Mouse (Mus musculus) intestine, postnatal 0 days (tissue): ENCODE measurements around the gene Itgb8. TPM values are rescaled to one million over a fixed set of nuclear protein-coding genes. Genes with fewer than 3 reads are reported as not detected.

Source experiments
- ATAC-seq: fragments of 200-750 bp; cut with Nextera tagmentation; 2 replicates; pipeline ENCODE4 v1.8.0; 2017; ENCODE audit warnings: mild to moderate bottlenecking, moderate TSS enrichment, moderate library complexity
- H3K27ac ChIP-seq: fragments of 300-500 bp; sonication (generic); 2 replicates; pipeline ENCODE4 v1.5.1; 2014; ENCODE audit warnings: mild to moderate bottlenecking, low read depth, low read length, moderate library complexity
- H3K27me3 ChIP-seq: fragments of 300-500 bp; sonication (generic); replicated peaks from 2 replicates; pipeline ENCODE4 v1.6.1; 2014; ENCODE audit warnings: low read length, mixed read lengths; ENCODE audit not compliant: control insufficient read depth, insufficient read depth
- H3K36me3 ChIP-seq: fragments of 300-500 bp; sonication (generic); 2 replicates; pipeline ENCODE4 v1.6.1; 2014; ENCODE audit warnings: mild to moderate bottlenecking, moderate library complexity; ENCODE audit not compliant: control insufficient read depth, insufficient read depth
- H3K4me1 ChIP-seq: fragments of 300-500 bp; sonication (generic); replicated peaks from 2 replicates; pipeline ENCODE4 v1.6.1; 2014; ENCODE audit warnings: antibody characterized with exemption, low read length, mixed read lengths; ENCODE audit not compliant: control insufficient read depth, insufficient read depth
- H3K4me2 ChIP-seq: fragments of 300-500 bp; sonication (generic); replicated peaks from 2 replicates; pipeline ENCODE4 v1.6.1; 2014; ENCODE audit warnings: low read depth, mild to moderate bottlenecking, moderate library complexity
- H3K4me3 ChIP-seq: fragments of 300-500 bp; sonication (generic); 2 replicates; pipeline ENCODE4 v1.5.1; 2014; ENCODE audit warnings: low read depth, low read length
- H3K9ac ChIP-seq: fragments of 300-500 bp; sonication (generic); 2 replicates; pipeline ENCODE4 v1.6.1; 2014; ENCODE audit warnings: mild to moderate bottlenecking, low read depth, low read length
- H3K9me3 ChIP-seq: fragments of 300-500 bp; sonication (generic); 2 replicates; pipeline ENCODE4 v1.6.1; 2016; ENCODE audit warnings: mixed run types; ENCODE audit not compliant: control insufficient read depth
- CTCF ChIP-seq: sonication (generic); IDR thresholded peaks from 2 replicates; pipeline ENCODE4 v1.5.1; 2016; ENCODE audit warnings: low read depth, mild to moderate bottlenecking, control low read depth, antibody characterized with exemption, moderate library complexity
- WGBS: fragments of 180-500 bp; shearing (Covaris S2); extraction: QIAGEN DNeasy Blood & Tissue Kit; methylation state at CpG from one replicate; pipeline ENCODE4 v1.1.7; 2014; 5-methylcytosine and 5-hydroxymethylcytosine counted together
- polyA plus RNA-seq: library from polyadenylated mRNA; unstranded; fragments of >200 nt; fragmentation: Nextera tagmentation; extraction: Ambion mirVana; gene quantifications from 2 replicates; pipeline ENCODE4 v1.2.1, GENCODE M21; 2015

The Itgb8 gene
- polyA plus RNA-seq, 1 experiment from 2014 or later = 1.1 TPM

- ATAC-seq = no peak
- H3K4me3 ChIP-seq = no peak overlapping the region
Measured at GRCm38 (mm10) chr12:119176017-119176416, 62.6 kb downstream of the Itgb8 start.

GRCm38 (mm10) chr12:119169828-119170539 lies 68.6 kb downstream of the Itgb8 start:
- Histone ChIP-seq H3K9me3 (no peaks in the 10 kb centered on the region), H3K27ac (no peak overlapping the region), H3K9ac (no peak overlapping the region), H3K27me3 (no peaks in the 10 kb centered on the region), H3K4me1 (no peaks in the 10 kb centered on the region), H3K4me2 (no peak overlapping the region), H3K4me3 (no peak overlapping the region), H3K36me3 (no peaks in the 10 kb centered on the region)
- no peak for ATAC-seq
- WGBS = 70% methylated on average over 4 of the region's 4 CpGs
- peak; percentile 41 for TF ChIP-seq CTCF

More at GRCm38 (mm10) chr12:119176017-119176416, 62.6 kb downstream of the Itgb8 start:
- H3K27ac ChIP-seq = no peak overlapping the region
- H3K9ac ChIP-seq = no peak overlapping the region
- 73% methylated on average over 2 of the region's 2 CpGs for WGBS
- H3K4me2 ChIP-seq = no peak overlapping the region
- no peaks in the 10 kb centered on the region for H3K27me3 ChIP-seq
- H3K36me3 ChIP-seq = no peaks in the 10 kb centered on the region
- no peaks in the 10 kb centered on the region for H3K9me3 ChIP-seq
- no peak for TF ChIP-seq CTCF
- H3K4me1 ChIP-seq = no peaks in the 10 kb centered on the region

GRCm38 (mm10) chr12:119169143-119169542 lies 69.5 kb downstream of the Itgb8 start:
- Histone ChIP-seq H3K9me3 (no peaks in the 10 kb centered on the region), H3K27ac (no peak overlapping the region), H3K36me3 (no peaks in the 10 kb centered on the region), H3K27me3 (no peaks in the 10 kb centered on the region), H3K9ac (no peak overlapping the region), H3K4me1 (no peaks in the 10 kb centered on the region), H3K4me3 (no peak overlapping the region), H3K4me2 (no peak overlapping the region)
- TF ChIP-seq CTCF = no peak
- ATAC-seq = no peak
- whole genome bisulfite sequencing = 68% methylated on average over 3 of the region's 3 CpGs

DNA sequence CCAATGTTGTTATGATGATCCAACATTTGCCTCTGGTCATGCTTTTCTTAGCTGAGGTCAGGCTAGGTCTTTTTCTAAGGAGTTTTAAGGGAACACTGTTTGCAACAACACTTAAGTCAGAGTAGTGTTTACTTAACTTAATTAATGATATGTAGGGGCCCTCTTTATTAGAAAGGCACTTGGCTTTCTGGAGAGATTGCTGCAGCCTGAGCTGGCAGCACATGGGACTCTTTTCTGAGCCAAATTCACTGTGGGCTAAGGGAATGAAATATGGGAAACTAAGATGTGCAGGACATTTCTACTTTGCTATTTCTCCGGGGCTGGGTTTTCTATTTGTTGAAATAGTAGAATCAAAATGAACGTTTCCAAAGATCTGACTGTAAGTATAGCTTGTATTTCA lies 73.5 kb downstream of the Itgb8 start:
- ATAC-seq = no peak
- no peak for TF ChIP-seq CTCF
- WGBS = 58% methylated on average over 2 of the region's 2 CpGs
- Histone ChIP-seq H3K4me1 (no peaks in the 10 kb centered on the region), H3K9me3 (no peaks in the 10 kb centered on the region), H3K4me3 (no peak overlapping the region), H3K36me3 (no peaks in the 10 kb centered on the region), H3K27me3 (no peaks in the 10 kb centered on the region), H3K4me2 (no peak overlapping the region), H3K9ac (no peak overlapping the region), H3K27ac (no peak overlapping the region)

DNA sequence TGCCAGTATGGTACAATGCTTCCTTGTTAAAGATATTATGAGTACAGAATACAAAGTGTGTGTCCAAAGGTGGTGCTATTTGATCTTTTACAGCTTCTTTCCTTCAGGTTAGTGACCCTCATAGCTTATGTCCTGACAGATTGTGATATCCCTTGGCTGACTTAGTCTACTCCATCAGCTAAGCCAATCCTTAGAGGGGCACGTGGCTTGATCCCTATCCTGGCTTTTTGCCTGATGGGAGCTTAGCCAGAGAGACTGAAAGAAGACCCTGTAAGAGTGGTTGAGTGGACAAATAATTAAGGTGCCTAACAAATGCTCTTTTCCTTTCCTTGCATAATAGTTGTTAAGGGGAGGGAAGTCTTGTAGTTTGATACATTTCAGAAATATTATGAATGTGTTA lies 73.9 kb downstream of the Itgb8 start:
- H3K9me3 ChIP-seq = no peaks in the 10 kb centered on the region
- H3K4me1 ChIP-seq = no peaks in the 10 kb centered on the region
- no peaks in the 10 kb centered on the region for H3K36me3 ChIP-seq
- 0 out of 2 replicates have a peak, but pooled peaks have one; percentile 4 for ATAC-seq
- H3K27ac ChIP-seq = no peak overlapping the region
- H3K27me3 ChIP-seq = no peaks in the 10 kb centered on the region
- H3K4me2 ChIP-seq = no peak overlapping the region
- TF ChIP-seq CTCF = no peak
- 45% methylated on average over 1 of the region's 1 CpGs for WGBS
- no peak overlapping the region for H3K4me3 ChIP-seq
- no peak overlapping the region for H3K9ac ChIP-seq

GRCm38 (mm10) chr12:119164176-119164575 lies 74.4 kb downstream of the Itgb8 start:
- Histone ChIP-seq H3K27me3 (no peaks in the 10 kb centered on the region), H3K4me1 (no peaks in the 10 kb centered on the region), H3K9ac (no peak overlapping the region), H3K4me3 (no peak overlapping the region), H3K4me2 (no peak overlapping the region), H3K27ac (no peak overlapping the region), H3K9me3 (no peaks in the 10 kb centered on the region), H3K36me3 (no peaks in the 10 kb centered on the region)
- TF ChIP-seq CTCF = no peak
- ATAC-seq = 0 out of 2 replicates have a peak, but pooled peaks have one; percentile 16
- whole genome bisulfite sequencing = 49% methylated on average over 1 of the region's 1 CpGs
